Mouse (Mus musculus): ENCODE results near the gene Cend1. TPM values are rescaled to one million over a fixed set of nuclear protein-coding genes. Genes with fewer than 3 reads are reported as not detected.
"Not testable (repeated sequence)": the region's sequence is repeated elsewhere in the genome, so short reads cannot be mapped to it uniquely, and the experiment has no call there.

The Cend1 gene
- polyA plus RNA-seq, 1 experiment from 2014 or later = 0.90 TPM

DNA sequence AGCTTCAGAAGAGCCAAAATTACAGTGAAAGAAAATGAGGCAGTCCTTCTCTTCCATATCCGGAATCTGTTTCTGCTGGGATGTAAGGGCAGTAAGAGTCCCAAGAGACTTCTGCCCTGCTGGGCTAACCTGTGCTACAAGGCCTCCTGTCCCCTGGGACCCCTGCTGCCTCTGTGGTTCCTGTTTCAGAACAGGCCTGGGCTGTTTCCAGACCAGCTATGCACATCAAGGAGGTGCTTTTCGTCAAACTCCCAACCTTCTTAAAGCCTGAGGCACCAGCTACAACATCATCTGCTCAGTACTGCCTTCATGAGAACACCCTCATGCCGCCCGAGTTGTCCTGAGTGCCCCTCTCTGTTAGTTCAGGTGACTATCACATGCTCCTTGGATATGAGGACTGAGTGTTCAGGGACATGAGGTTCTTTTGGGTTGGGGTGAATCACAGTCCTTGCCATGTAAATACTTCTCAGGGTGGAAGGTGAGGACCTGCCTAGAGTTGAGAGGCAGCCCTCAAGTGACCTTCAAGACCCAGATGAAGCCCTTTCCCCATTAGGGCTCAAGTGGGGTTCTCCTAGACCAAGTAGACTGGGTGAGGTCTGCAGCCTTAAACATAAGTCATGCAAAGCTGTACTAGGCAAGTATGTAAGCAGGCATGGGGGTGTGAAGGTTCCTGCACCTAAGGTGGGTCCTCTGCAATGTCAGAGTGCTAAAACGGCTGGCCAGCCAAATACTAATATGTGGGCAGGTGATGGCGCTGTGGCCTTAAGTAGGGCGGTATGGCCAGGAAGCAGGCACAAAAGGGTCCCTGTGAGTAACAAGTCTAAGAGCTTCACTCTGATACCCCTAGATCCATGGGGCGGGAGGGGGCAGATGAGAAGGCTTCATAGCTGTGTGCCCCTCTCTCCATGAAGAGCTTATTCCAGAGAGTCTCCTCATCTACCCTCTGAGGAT is 11.3 kb downstream of the Cend1 start:
- Histone ChIP-seq H3K36me3 (no peaks in the 10 kb centered on the region), H3K27me3 (no peaks in the 10 kb centered on the region), H3K9me3 (no peaks in the 10 kb centered on the region), H3K4me1 (peaks cover 12% of the 10 kb centered on the region), H3K4me3 (no peak overlapping the region), H3K9ac (no peak overlapping the region), H3K4me2 (no peak overlapping the region), H3K27ac (no peak overlapping the region)
- ATAC-seq (ENCODE audit: borderline replicate concordance, extremely low read depth, low FRiP score, low TSS enrichment) = no peak
- 65% methylated on average over 8 of the region's 8 CpGs for WGBS

DNA sequence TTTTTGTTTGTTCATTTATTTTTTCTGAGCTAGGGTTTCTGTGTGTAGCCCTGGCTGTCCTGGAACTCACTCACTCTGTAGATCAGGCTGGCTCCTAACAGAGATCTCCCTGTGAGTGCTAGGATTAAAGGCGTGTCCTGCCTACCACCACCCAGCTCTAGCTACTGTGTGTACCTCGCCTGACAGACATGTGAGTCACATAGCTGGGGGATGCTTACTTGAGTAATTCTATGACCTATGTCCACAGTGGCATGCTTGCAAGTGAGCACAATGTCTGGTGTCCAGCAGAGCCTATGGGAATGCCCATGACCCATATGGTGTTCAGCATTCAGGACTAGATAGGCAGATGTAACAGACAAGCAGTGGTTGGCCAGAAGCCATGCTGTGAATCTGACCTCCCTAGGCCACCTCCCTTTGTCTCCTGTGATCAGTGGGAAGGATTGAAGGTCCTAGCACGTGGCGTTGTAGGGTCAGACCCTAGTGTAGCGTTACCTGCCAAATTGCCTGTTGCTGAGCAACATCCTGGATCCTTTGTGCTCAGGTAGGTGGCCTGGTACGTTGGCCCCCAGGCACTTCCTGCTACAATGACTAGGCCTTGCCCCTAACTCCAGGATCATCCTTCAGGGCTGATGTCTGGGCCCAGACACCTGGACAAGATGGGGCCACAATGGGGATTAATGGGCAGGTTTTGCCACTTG is 13.0 kb downstream of the Cend1 start:
- WGBS = 79% methylated on average over 6 of the region's 6 CpGs

DNA sequence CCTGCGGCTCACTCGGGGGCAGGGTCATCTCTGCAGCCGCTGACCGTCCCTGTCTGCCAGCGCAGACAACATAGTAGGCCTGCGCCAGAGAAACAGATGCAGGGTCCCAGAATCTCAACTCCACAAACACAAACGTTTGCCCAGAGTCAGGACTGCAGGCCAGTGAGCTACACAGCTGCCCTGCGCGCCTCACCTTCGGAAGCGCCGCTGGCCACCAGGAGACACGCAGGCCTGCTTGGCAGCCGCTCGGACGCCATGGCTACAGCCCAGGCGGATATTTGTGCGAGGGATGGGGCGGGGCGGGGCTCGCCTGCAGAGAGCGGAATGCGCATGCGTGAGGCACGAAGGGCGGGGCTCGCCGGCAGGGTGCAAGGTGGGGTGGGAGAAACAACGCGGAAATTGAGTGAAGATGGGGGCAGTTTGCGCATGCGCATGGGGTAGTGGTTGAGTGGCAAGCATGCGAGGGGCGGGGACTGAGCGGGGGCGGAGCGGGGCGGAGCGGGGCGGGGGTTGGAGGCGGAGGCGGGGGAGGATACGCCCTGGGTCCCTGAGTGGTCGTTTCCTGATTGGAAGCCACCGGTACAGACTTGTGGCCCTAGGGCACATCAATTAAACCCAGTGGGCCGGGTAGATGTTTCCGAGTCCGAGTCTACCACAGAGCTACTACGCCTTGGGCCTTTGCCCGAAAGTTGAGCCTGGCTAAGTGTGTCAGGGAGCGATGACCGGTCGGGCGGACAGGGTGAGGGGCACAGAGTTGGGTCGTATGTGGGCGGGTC is 15.3 kb downstream of the Cend1 start, which contains the start of gene Gatd1:
Gene Gatd1 (minus strand): TSS at position 328 of the 776 bp plus-strand sequence.
- peak; percentile 92 for ATAC-seq (ENCODE audit: borderline replicate concordance, extremely low read depth, low FRiP score, low TSS enrichment)
- peaks cover 19% of the 10 kb centered on the region for H3K4me1 ChIP-seq
- WGBS = under 1% methylated on average over 56 of the region's 56 CpGs
- no peaks in the 10 kb centered on the region for H3K27me3 ChIP-seq
- H3K36me3 ChIP-seq = peaks cover 16% of the 10 kb centered on the region
- H3K4me2 ChIP-seq = peak within 1 kb of the TSS; percentile 87
- H3K9me3 ChIP-seq = no peaks in the 10 kb centered on the region
- H3K27ac ChIP-seq = peak within 1 kb of the TSS; percentile 77
- peak within 1 kb of the TSS; percentile 89 for H3K9ac ChIP-seq
- H3K4me3 ChIP-seq = peak within 1 kb of the TSS; percentile 85

More for the DNA sequence above, 13.0 kb downstream of the Cend1 start:
- Histone ChIP-seq H3K27ac (no peak overlapping the region), H3K9ac (no peak overlapping the region), H3K36me3 (no peaks in the 10 kb centered on the region), H3K4me2 (no peak overlapping the region), H3K4me1 (peaks cover 15% of the 10 kb centered on the region), H3K9me3 (no peaks in the 10 kb centered on the region), H3K4me3 (no peak overlapping the region), H3K27me3 (no peaks in the 10 kb centered on the region)
- ATAC-seq (ENCODE audit: borderline replicate concordance, extremely low read depth, low FRiP score, low TSS enrichment) = no peak

DNA sequence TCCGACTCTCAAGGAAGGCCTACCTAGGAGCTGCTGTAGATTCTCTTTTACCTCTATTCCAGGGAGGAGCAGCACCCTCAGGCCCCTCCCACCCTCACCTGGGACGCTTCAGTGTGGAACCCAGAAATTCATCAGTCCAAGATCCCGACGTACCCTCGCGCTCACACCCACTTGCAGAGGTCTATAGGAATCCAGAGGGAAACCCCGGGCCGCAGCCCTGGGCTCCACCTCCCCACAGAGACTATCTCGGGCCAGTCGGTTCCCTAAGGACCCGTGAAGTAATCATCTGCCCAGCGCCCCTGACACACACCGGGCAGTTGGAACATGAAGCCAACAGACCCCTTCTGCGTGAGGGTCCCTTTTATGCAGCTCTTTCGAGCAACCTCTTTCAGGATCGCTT is 16.0 kb downstream of the Cend1 start:
- Histone ChIP-seq H3K27me3 (no peaks in the 10 kb centered on the region), H3K9ac (peak overlapping the region; percentile 89), H3K4me2 (peak overlapping the region; percentile 87), H3K27ac (peak overlapping the region; percentile 77), H3K36me3 (peaks cover 21% of the 10 kb centered on the region), H3K4me1 (peaks cover 22% of the 10 kb centered on the region), H3K9me3 (no peaks in the 10 kb centered on the region), H3K4me3 (peak overlapping the region; percentile 85)
- peak; percentile 7; the same call in 1 of the 2 replicates for ATAC-seq (ENCODE audit: borderline replicate concordance, extremely low read depth, low FRiP score, low TSS enrichment)
- WGBS = 2% methylated on average over 16 of the region's 16 CpGs

- 100% methylated on average over 1 of the region's 1 CpGs for WGBS
- no peak for ATAC-seq (ENCODE audit: borderline replicate concordance, extremely low read depth, low FRiP score, low TSS enrichment)
- H3K9ac ChIP-seq = no peak overlapping the region
These were observed 17.6 kb downstream of the Cend1 start for GRCm38 (mm10) chr7:141411667-141412066.

GRCm38 (mm10) chr7:141410631-141411030 is 18.7 kb downstream of the Cend1 start:
- WGBS = 82% methylated on average over 8 of the region's 8 CpGs
- ATAC-seq (ENCODE audit: borderline replicate concordance, extremely low read depth, low FRiP score, low TSS enrichment) = no peak

More at GRCm38 (mm10) chr7:141411667-141412066, 17.6 kb downstream of the Cend1 start:
- no peak overlapping the region for H3K4me2 ChIP-seq
- peaks cover 22% of the 10 kb centered on the region for H3K4me1 ChIP-seq
- peaks cover 27% of the 10 kb centered on the region for H3K36me3 ChIP-seq
- no peaks in the 10 kb centered on the region for H3K9me3 ChIP-seq
- no peaks in the 10 kb centered on the region for H3K27me3 ChIP-seq
- H3K27ac ChIP-seq = no peak overlapping the region
- H3K4me3 ChIP-seq = no peak overlapping the region

GRCm38 (mm10) chr7:141408833-141409232 is 20.5 kb downstream of the Cend1 start:
- H3K27ac ChIP-seq = no peak overlapping the region
- peak; percentile 59; the same call in 1 of the 2 replicates for ATAC-seq (ENCODE audit: borderline replicate concordance, extremely low read depth, low FRiP score, low TSS enrichment)
- no peak overlapping the region for H3K4me3 ChIP-seq
- 13% methylated on average over 11 of the region's 11 CpGs for WGBS
- peaks cover 27% of the 10 kb centered on the region for H3K36me3 ChIP-seq
- no peaks in the 10 kb centered on the region for H3K27me3 ChIP-seq
- H3K4me2 ChIP-seq = no peak overlapping the region
- H3K9ac ChIP-seq = no peak overlapping the region
- peaks cover 15% of the 10 kb centered on the region for H3K4me1 ChIP-seq
- H3K9me3 ChIP-seq = no peaks in the 10 kb centered on the region

More at GRCm38 (mm10) chr7:141410631-141411030, 18.7 kb downstream of the Cend1 start:
- Histone ChIP-seq H3K4me3 (no peak overlapping the region), H3K4me1 (peaks cover 22% of the 10 kb centered on the region), H3K9ac (no peak overlapping the region), H3K36me3 (peaks cover 27% of the 10 kb centered on the region), H3K4me2 (no peak overlapping the region), H3K9me3 (no peaks in the 10 kb centered on the region), H3K27ac (no peak overlapping the region), H3K27me3 (no peaks in the 10 kb centered on the region)

DNA sequence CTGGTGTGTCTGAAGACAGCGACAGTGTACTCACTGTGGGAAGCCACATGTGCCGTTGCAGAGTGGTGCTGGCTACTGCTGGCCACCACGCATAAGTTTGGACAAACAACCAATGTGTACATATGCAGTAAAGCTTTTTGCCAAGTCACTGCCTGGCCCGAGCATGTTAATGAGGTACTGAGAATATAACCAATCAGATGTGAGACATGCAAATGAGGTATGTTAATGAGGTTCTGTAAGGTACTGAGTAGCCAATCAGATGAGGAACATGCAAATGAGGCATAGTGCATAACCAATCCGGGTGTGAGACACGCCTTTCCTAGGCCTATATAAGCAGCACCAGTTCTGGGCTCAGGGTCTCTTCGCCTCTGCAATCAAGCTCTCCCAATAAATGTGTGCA is 21.6 kb downstream of the Cend1 start:
- 94% methylated on average over 7 of the region's 7 CpGs for WGBS
- not testable (repeated sequence) for H3K4me2 ChIP-seq; H3K4me1 ChIP-seq; ATAC-seq (ENCODE audit: borderline replicate concordance, extremely low read depth, low FRiP score, low TSS enrichment); H3K4me3 ChIP-seq; H3K9ac ChIP-seq; H3K9me3 ChIP-seq; H3K27me3 ChIP-seq; H3K27ac ChIP-seq
- peaks cover 35% of the 10 kb centered on the region for H3K36me3 ChIP-seq

DNA sequence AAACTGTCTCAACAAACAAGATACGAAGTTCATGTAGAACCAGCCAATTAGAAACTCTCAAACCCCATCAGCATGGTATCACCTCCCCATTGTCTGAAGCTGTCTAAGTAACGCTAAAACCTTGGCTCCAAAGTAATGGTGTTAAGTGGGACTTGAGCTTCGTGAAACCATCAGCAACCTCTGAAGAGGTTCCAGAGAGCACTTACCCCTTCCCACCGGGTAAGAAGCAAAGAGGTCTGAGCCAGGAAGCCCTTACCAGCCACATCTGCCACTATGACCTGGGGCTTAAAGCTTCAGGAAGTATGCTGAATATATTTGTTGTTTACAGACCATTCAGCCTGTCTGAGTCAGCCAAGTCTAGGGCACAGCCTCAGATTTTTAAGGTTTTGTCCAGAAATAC is 23.8 kb downstream of the Cend1 start:
- Histone ChIP-seq H3K27ac (no peak overlapping the region), H3K9me3 (no peaks in the 10 kb centered on the region), H3K4me1 (peaks cover 7% of the 10 kb centered on the region; the same call in 1 of the 2 replicates), H3K9ac (no peak overlapping the region), H3K4me3 (no peak overlapping the region), H3K4me2 (no peak overlapping the region), H3K36me3 (peaks cover 49% of the 10 kb centered on the region), H3K27me3 (no peaks in the 10 kb centered on the region)
- no peak for ATAC-seq (ENCODE audit: borderline replicate concordance, extremely low read depth, low FRiP score, low TSS enrichment)
- 56% methylated on average over 4 of the region's 4 CpGs for WGBS

- peaks cover 48% of the 10 kb centered on the region for H3K36me3 ChIP-seq
- H3K4me2 ChIP-seq = no peak overlapping the region
- no peaks in the 10 kb centered on the region for H3K9me3 ChIP-seq
- no peaks in the 10 kb centered on the region for H3K4me1 ChIP-seq
- ATAC-seq (ENCODE audit: borderline replicate concordance, extremely low read depth, low FRiP score, low TSS enrichment) = no peak
- 52% methylated on average over 5 of the region's 5 CpGs for WGBS
- H3K27ac ChIP-seq = no peak overlapping the region
- H3K27me3 ChIP-seq = no peaks in the 10 kb centered on the region
- no peak overlapping the region for H3K9ac ChIP-seq
- H3K4me3 ChIP-seq = no peak overlapping the region
These were observed 26.0 kb downstream of the Cend1 start for GRCm38 (mm10) chr7:141403305-141403704.

DNA sequence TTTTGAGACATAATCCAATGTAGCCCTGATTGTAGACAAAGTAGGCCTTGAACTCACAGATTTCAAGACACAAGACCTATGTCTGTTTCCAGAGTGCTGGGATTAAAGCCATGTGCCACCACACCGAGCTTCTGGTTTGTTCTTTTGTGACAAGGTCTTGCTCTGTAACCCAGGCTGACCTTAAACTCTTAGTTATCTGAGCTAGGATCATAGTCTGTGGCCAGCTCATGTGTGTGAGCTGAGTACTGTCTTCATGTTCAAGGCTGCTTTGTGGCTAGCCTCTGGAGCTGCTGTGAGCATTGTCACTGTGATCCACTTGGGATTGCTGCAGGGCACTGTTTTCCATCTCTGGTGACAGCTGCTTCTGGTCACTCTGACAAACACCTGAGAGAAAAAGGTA is 33.9 kb downstream of the Cend1 start:
- Histone ChIP-seq H3K9me3 (no peaks in the 10 kb centered on the region), H3K4me1 (peaks cover 16% of the 10 kb centered on the region), H3K9ac (no peak overlapping the region), H3K27me3 (no peaks in the 10 kb centered on the region), H3K36me3 (peaks cover 26% of the 10 kb centered on the region; the same call in 1 of the 2 replicates), H3K4me2 (no peak overlapping the region), H3K4me3 (no peak overlapping the region), H3K27ac (no peak overlapping the region)
- 69% methylated on average over 1 of the region's 1 CpGs for WGBS
- no peak for ATAC-seq (ENCODE audit: borderline replicate concordance, extremely low read depth, low FRiP score, low TSS enrichment)
